Mouse (Mus musculus): ENCODE results near the gene Eif3k. TPM values are rescaled to one million over a fixed set of nuclear protein-coding genes. Genes with fewer than 3 reads are reported as not detected.

Eif3k gene
- polyA plus RNA-seq, 1 experiment = 379 TPM

DNA sequence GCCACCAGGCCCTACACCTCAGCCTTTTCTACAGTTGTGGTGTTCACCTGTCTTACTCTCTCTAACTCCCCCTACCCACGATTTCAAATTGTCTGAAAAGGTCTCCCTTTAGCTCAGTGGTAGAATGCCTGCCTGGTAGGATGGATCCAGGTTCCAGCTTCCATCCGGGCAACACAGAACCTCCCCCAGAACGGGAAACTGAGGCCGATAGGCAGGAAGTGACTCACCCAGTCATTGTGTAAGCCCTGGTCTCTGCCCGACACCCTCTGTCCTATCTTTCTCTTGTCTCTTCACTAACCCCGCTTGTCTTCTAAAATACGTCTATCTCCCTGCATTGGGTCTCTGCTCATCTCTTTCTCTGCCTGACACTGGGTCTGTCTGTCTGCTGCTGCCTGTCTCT, 3.5 kb upstream of the Eif3k start:
- H3K27ac ChIP-seq (ENCODE audit: control insufficient read depth, insufficient read depth, low read depth, low read length) = no peak overlapping the region
- TF ChIP-seq POLR2A (IDR thresholded peaks at IDR 0.05; ENCODE audit: control insufficient read depth, low read depth, low read length) (no peak), CTCF (IDR thresholded peaks at IDR 0.05; ENCODE audit: control insufficient read depth, insufficient read depth, insufficient replicate concordance, low read depth, low read length) (no peak)
- peaks cover 24% of the 10 kb centered on the region for H3K4me1 ChIP-seq (ENCODE audit: control insufficient read depth, insufficient read depth, low read length)
- no peak overlapping the region for H3K4me3 ChIP-seq (ENCODE audit: control insufficient read depth, low read depth, low read length)
- no peaks in the 10 kb centered on the region for H3K27me3 ChIP-seq (ENCODE audit: control insufficient read depth, insufficient read depth, low read length)
- no peaks in the 10 kb centered on the region; the same call in 1 of the 2 replicates for H3K36me3 ChIP-seq (ENCODE audit: control insufficient read depth, insufficient read depth, low read length)

GRCm38 (mm10) chr7:28984452-28984851, 2.8 kb upstream of the Eif3k start:
- TF ChIP-seq CTCF (IDR thresholded peaks at IDR 0.05; ENCODE audit: control insufficient read depth, insufficient read depth, insufficient replicate concordance, low read depth, low read length) (no peak), POLR2A (IDR thresholded peaks at IDR 0.05; ENCODE audit: control insufficient read depth, low read depth, low read length) (no peak)
- H3K4me1 ChIP-seq (ENCODE audit: control insufficient read depth, insufficient read depth, low read length) = peaks cover 24% of the 10 kb centered on the region

GRCm38 (mm10) chr7:28983849-28984248, 2.2 kb upstream of the Eif3k start:
- Histone ChIP-seq H3K27ac (ENCODE audit: control insufficient read depth, insufficient read depth, low read depth, low read length) (no peak overlapping the region), H3K4me3 (ENCODE audit: control insufficient read depth, low read depth, low read length) (no peak overlapping the region), H3K27me3 (ENCODE audit: control insufficient read depth, insufficient read depth, low read length) (no peaks in the 10 kb centered on the region), H3K4me1 (ENCODE audit: control insufficient read depth, insufficient read depth, low read length) (peaks cover 24% of the 10 kb centered on the region), H3K36me3 (ENCODE audit: control insufficient read depth, insufficient read depth, low read length) (no peaks in the 10 kb centered on the region; the same call in 1 of the 2 replicates)
- TF ChIP-seq POLR2A (IDR thresholded peaks at IDR 0.05; ENCODE audit: control insufficient read depth, low read depth, low read length) (no peak), CTCF (IDR thresholded peaks at IDR 0.05; ENCODE audit: control insufficient read depth, insufficient read depth, insufficient replicate concordance, low read depth, low read length) (no peak)

More at GRCm38 (mm10) chr7:28984452-28984851, 2.8 kb upstream of the Eif3k start:
- Histone ChIP-seq H3K36me3 (ENCODE audit: control insufficient read depth, insufficient read depth, low read length) (no peaks in the 10 kb centered on the region; the same call in 1 of the 2 replicates), H3K27ac (ENCODE audit: control insufficient read depth, insufficient read depth, low read depth, low read length) (no peak overlapping the region), H3K27me3 (ENCODE audit: control insufficient read depth, insufficient read depth, low read length) (no peaks in the 10 kb centered on the region), H3K4me3 (ENCODE audit: control insufficient read depth, low read depth, low read length) (no peak overlapping the region)

DNA sequence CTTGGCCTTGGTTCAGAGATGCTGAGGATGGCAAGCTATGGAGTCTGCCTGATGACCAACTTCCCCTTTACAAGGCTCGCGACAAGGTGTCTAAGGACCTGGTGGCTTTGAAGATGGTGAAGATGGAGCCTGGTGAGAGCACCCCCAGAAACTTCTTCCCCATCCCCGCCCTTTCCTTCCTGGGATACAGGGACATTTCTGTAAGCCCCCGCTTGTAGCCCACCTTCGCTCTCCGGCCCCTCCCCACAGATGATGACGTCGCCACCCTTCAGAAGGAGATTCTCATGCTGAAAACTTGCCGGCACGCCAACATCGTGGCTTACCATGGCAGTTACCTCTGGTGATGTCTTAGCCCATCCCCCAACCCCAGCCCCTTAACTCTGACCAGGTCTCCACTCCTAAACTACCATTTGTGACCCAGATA, 1.5 kb upstream of the Eif3k start:
- H3K4me3 ChIP-seq (ENCODE audit: control insufficient read depth, low read depth, low read length) = no peak overlapping the region
- no peak overlapping the region for H3K27ac ChIP-seq (ENCODE audit: control insufficient read depth, insufficient read depth, low read depth, low read length)
- TF ChIP-seq CTCF (IDR thresholded peaks at IDR 0.05; ENCODE audit: control insufficient read depth, insufficient read depth, insufficient replicate concordance, low read depth, low read length) (no peak), POLR2A (IDR thresholded peaks at IDR 0.05; ENCODE audit: control insufficient read depth, low read depth, low read length) (no peak)
- peaks cover 24% of the 10 kb centered on the region for H3K4me1 ChIP-seq (ENCODE audit: control insufficient read depth, insufficient read depth, low read length)
- H3K27me3 ChIP-seq (ENCODE audit: control insufficient read depth, insufficient read depth, low read length) = no peaks in the 10 kb centered on the region
- no peaks in the 10 kb centered on the region; the same call in none of the 2 replicates for H3K36me3 ChIP-seq (ENCODE audit: control insufficient read depth, insufficient read depth, low read length)

GRCm38 (mm10) chr7:28982274-28983013, 780 bp upstream of the Eif3k start:
- Histone ChIP-seq H3K27me3 (ENCODE audit: control insufficient read depth, insufficient read depth, low read length) (no peaks in the 10 kb centered on the region), H3K4me3 (ENCODE audit: control insufficient read depth, low read depth, low read length) (peak overlapping the region; percentile 93), H3K36me3 (ENCODE audit: control insufficient read depth, insufficient read depth, low read length) (no peaks in the 10 kb centered on the region; the same call in none of the 2 replicates), H3K27ac (ENCODE audit: control insufficient read depth, insufficient read depth, low read depth, low read length) (peak overlapping the region; percentile 94), H3K4me1 (ENCODE audit: control insufficient read depth, insufficient read depth, low read length) (peaks cover 24% of the 10 kb centered on the region)
- TF ChIP-seq CTCF (IDR thresholded peaks at IDR 0.05; ENCODE audit: control insufficient read depth, insufficient read depth, insufficient replicate concordance, low read depth, low read length) (no peak), POLR2A (IDR thresholded peaks at IDR 0.05; ENCODE audit: control insufficient read depth, low read depth, low read length) (no peak)

DNA sequence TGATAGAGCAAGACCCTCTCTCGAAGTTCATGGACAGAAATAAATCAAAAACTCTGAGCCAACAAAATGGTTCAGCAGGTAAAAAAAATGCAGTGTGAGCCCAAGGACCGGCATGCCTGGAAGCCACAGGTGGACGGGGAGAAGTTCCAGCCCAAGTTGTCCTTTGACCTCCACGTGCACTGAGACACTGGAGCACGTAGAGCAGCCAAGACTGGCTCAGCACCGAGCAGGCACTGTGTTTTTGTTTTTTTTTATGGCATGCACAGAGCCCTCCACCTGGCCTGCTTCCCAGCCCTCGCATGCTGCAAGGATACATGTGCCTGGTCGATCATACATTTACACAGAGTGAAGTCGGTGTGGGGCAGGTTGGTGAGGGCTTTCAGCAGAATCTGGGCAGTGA, 4.1 kb downstream of the Eif3k start:
- Histone ChIP-seq H3K4me1 (ENCODE audit: control insufficient read depth, insufficient read depth, low read length) (peaks cover 10% of the 10 kb centered on the region), H3K36me3 (ENCODE audit: control insufficient read depth, insufficient read depth, low read length) (no peaks in the 10 kb centered on the region; the same call in none of the 2 replicates)
- TF ChIP-seq CTCF (IDR thresholded peaks at IDR 0.05; ENCODE audit: control insufficient read depth, insufficient read depth, insufficient replicate concordance, low read depth, low read length) (no peak), POLR2A (IDR thresholded peaks at IDR 0.05; ENCODE audit: control insufficient read depth, low read depth, low read length) (no peak)

GRCm38 (mm10) chr7:28973025-28973424, 8.6 kb downstream of the Eif3k start:
- TF ChIP-seq CTCF (IDR thresholded peaks at IDR 0.05; ENCODE audit: control insufficient read depth, insufficient read depth, insufficient replicate concordance, low read depth, low read length) (no peak), POLR2A (IDR thresholded peaks at IDR 0.05; ENCODE audit: control insufficient read depth, low read depth, low read length) (no peak)
- Histone ChIP-seq H3K27ac (ENCODE audit: control insufficient read depth, insufficient read depth, low read depth, low read length) (no peak overlapping the region), H3K4me3 (ENCODE audit: control insufficient read depth, low read depth, low read length) (no peak overlapping the region), H3K4me1 (ENCODE audit: control insufficient read depth, insufficient read depth, low read length) (no peaks in the 10 kb centered on the region), H3K36me3 (ENCODE audit: control insufficient read depth, insufficient read depth, low read length) (no peaks in the 10 kb centered on the region; the same call in none of the 2 replicates), H3K27me3 (ENCODE audit: control insufficient read depth, insufficient read depth, low read length) (no peaks in the 10 kb centered on the region)

More for the DNA sequence above, 4.1 kb downstream of the Eif3k start:
- Histone ChIP-seq H3K27me3 (ENCODE audit: control insufficient read depth, insufficient read depth, low read length) (no peaks in the 10 kb centered on the region), H3K27ac (ENCODE audit: control insufficient read depth, insufficient read depth, low read depth, low read length) (no peak overlapping the region), H3K4me3 (ENCODE audit: control insufficient read depth, low read depth, low read length) (no peak overlapping the region)

Data from testis, adult 2 months (tissue).